Mouse (Mus musculus) Patski (cell line): ENCODE data around the gene Ifna4. TPM values are rescaled to one million over a fixed set of nuclear protein-coding genes. Genes with fewer than 3 reads are reported as not detected.

ENCODE experiments used
- ATAC-seq: fragments of 100-300 bp; one replicate; pipeline ENCODE4 v1.8.0; 2021
- CTCF ChIA-PET: fragments of 350-600 bp; sonication (Branson Sonifier 250); formaldehyde crosslinking; loops from one replicate; lab custom pipeline; 2022; ENCODE audit warnings: inconsistent platforms; lab: Charles Lee
- POLR2A ChIA-PET: fragments of 350-600 bp; sonication (Branson Sonifier 250); formaldehyde crosslinking; loops from one replicate; lab custom pipeline; 2022; ENCODE audit warnings: antibody characterized with exemption, inconsistent platforms; lab: Charles Lee
- DNase-seq: peaks from one replicate; pipeline ENCODE4 v3.0.0-alpha.2; 2011; ENCODE audit warnings: low read depth, low spot score
- H3K27me3 ChIP-seq: fragments of 371-371 bp; one replicate; pipeline ENCODE4 v1.5.1; 2021
- CTCF ChIP-seq: fragments of 100-300 bp; IDR thresholded peaks from one replicate; pipeline ENCODE4 v1.5.1; 2021
- in situ Hi-C: fragments of 300-500 bp; cut with MboI; formaldehyde crosslinking; loops from 3 replicates; pipeline ENCODE4 v1.11.1; 2018; ENCODE audit warnings: low pct_unique_long_range_greater_than_20kb, mixed read lengths
- polyA plus RNA-seq: library from polyadenylated mRNA; unstranded; gene quantifications from one replicate; pipeline ENCODE4 v1.2.3, GENCODE M21; 2021

The Ifna4 gene
- polyA plus RNA-seq, 1 experiment from 2014 or later = not detected

DNA sequence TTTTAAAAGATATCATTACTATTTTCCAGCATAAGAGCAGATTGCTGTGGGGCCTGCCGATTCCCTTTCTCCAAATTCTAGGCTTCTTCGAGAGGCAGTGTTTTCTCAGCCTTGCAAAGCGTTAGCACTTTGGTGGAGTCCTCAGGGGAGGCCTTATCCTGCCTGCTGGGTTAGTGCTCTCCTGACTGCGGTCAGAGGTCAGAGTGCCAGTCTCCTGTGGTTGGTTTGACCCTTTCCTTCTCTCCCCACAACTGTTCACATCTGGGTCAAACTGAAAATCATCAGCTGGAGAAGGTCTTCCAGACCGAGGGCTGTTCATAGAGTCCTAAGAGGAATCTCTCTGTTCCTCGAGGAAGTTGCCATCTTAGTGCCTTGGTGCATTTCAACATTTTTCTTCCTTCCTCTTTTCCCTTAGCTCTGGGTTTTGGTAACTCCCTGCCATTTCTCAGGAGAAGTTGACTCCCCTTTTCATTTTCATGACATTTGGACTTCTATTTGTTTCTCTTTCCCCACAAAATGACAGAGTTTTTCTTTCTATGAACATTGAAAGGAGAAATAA, 23.4 kb downstream of the Ifna4 start:
- H3K27me3 ChIP-seq = no peaks in the 10 kb centered on the region
- DNase-seq (no peak), ATAC-seq (no peak)
- no peak for TF ChIP-seq CTCF
- in situ Hi-C loops = loop anchor here (25.0 kb wide), 1 partner anchor 103 kb away; the partner anchor contains the start of genes Gm13271, Gm13283 and Gm13290
- ChIA-PET POLR2A (no interaction called here), CTCF (interaction anchor here (1.1 to 4.3 kb wide), 3 partner anchors 12 to 423 kb away, joined by 3 to 31 read pairs (median 3); no protein-coding TSS in a partner anchor)

DNA sequence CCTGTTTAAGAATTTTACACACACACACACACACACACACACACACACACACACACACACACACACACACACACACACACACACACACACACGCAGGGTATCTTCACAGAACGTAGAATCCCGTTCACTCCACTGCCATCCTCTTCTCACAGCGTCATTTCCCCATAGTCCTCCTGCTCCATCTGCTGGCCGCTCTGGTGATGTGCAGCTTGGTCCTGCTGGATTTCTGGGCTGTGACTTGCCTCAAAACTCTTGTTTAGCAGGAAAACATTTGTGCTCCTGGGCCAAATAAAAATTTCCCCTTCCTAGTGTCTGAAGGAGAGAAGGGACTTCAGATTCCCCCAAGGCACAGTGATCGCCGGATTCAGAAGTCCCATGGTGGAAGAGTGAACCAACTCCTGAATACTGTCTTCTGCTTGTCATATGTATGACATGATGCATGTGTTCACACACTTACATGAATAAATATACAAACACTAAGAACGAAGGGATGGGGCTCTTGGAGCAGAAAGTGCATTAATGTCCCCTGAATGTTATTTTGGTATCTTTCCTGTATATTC, 25.8 kb downstream of the Ifna4 start:
- DNase-seq (peak; percentile 39), ATAC-seq (peak; percentile 90)
- TF ChIP-seq CTCF = peak; percentile 89
- CTCF ChIA-PET = interaction anchor here (1.0 to 4.3 kb wide), 4 partner anchors 9 to 110 kb away, joined by 3 to 31 read pairs (median 4); no protein-coding TSS in a partner anchor
- in situ Hi-C loops = loop anchor here (25.0 kb wide), 1 partner anchor 105 kb away; the partner anchor contains the start of genes Gm13271, Gm13283 and Gm13290
- POLR2A ChIA-PET = interaction anchor here (0.8 to 1.0 kb wide), 2 partner anchors 111 to 190 kb away, joined by 3 read pairs; no protein-coding TSS in a partner anchor
- H3K27me3 ChIP-seq = no peaks in the 10 kb centered on the region

DNA sequence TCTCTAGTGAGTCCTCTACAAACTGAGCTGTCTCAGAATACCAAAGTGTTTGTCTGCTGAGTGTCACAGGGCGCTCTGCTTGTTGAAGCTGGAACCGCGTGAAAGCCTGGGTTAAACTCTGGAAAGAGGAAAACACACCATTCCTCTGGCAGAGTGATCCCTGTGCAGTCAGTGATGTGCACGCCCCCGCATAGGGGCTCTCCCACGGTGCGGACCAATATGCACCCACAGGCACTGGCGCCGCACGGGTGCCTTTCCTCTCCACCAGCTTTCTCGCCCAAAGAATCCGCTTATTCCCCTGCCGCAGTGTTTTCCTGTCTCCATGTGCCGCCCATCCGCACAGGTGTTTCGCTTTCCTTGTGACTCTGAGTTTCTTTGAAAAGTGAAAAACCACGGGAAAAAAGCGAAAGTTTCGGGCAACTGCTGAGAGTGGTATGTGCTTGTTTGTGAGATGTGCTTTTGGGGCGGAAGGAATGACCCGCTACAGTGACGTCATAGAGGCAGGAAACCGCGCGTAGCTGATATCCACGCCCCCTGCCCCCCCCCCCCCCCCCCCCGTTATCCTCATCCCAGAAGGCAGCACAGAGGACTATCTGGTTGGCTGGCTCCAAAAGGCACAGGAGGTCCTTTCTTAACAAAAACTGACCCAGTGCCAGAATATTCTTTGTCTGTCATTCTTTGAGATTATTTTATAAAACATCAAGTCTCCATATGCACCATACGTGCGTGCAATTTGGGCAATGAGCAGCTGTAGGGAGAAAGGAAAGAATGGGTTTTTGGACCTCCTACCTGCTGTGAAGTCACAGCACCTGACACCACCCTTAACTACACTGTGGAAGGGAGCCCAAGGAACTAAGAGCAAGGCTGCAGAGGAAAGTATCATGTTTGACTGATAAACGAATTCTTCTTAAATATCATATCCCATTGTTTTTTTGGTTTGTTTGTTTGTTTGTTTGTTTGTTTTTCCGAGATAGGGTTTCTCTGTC, 26.6 kb downstream of the Ifna4 start:
- TF ChIP-seq CTCF = no peak
- in situ Hi-C loops = loop anchor here (25.0 kb wide), 1 partner anchor 106 kb away; the partner anchor contains the start of genes Gm13271, Gm13283 and Gm13290
- POLR2A ChIA-PET = interaction anchor here (1.0 kb wide), 1 partner anchor 112 kb away, joined by 3 read pairs; no protein-coding TSS in a partner anchor
- ATAC-seq = peak; percentile 63
- H3K27me3 ChIP-seq = no peaks in the 10 kb centered on the region
- CTCF ChIA-PET = interaction anchor here (1.0 to 4.3 kb wide), 3 partner anchors 10 to 111 kb away, joined by 3 to 31 read pairs (median 4); no protein-coding TSS in a partner anchor
- DNase-seq = no peak

DNA sequence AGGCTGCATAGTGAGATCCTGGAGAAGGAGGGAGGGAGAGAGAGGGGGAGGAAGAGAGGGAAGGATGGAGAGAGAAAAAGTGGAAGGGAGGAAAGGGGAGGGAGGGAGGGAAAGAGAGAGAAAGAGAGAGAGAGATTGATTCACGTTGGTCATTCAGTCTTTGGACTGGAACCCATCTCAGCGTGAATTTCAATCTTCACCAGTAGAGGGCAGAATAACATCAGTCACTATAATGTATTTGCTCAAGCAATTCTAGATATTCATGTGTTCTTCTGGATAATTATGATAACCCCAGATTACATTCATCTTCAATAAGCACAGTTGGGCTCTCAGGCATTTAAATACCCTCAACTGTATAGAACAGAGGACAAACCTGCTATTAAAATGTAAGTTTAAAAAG, 31.0 kb downstream of the Ifna4 start:
- no peak for DNase-seq
- in situ Hi-C loops = loop anchor here (5.0 to 25.0 kb wide), 4 partner anchors 60 to 255 kb away; partner anchors contain the start of genes Gm13271, Gm13283 and Gm13290
- CTCF ChIA-PET = interaction anchor here (0.7 to 1.8 kb wide), 4 partner anchors 65 to 273 kb away, joined by 3 to 4 read pairs (median 3); no protein-coding TSS in a partner anchor
- ATAC-seq = no peak
- H3K27me3 ChIP-seq = no peaks in the 10 kb centered on the region
- no peak for TF ChIP-seq CTCF
- POLR2A ChIA-PET = no interaction called here

DNA sequence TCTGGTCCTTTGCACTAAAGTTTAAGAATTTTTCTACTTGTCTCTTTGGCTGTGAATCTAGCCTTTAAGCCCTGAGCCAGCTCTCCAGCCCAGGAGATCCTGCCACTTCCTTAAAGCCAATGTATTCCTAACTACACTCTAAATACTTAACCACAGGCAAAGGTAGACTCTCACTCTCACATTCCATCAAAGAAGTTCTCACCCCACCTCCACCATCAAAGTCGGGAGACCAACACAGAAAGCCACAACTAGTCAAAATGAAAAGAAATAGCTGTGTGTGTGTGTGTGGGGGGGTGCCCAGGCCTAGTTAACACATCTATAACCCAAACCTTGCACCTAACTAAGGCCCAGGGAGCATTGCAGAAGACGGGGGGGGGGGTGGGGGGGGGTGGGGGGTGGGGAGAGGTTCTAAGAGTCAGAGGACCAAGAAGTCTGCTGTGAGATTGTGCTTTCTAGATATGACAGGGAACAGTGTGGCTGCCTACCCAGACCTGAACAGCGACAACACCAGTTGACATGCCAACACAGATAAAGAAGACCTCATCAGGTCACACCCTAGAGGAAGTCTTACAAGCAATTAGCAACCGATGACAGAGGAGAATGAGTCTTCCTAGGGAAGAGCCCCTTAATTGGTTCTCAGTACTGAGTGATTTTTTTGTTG, 33.9 kb downstream of the Ifna4 start:
- in situ Hi-C loops = no loop called here
- DNase-seq = no peak
- ChIA-PET POLR2A (no interaction called here), CTCF (interaction anchor here (0.9 to 1.9 kb wide), 2 partner anchors 9 to 253 kb away, joined by 3 to 6 read pairs; no protein-coding TSS in a partner anchor)
- TF ChIP-seq CTCF = no peak
- no peak for ATAC-seq
- no peaks in the 10 kb centered on the region for H3K27me3 ChIP-seq

DNA sequence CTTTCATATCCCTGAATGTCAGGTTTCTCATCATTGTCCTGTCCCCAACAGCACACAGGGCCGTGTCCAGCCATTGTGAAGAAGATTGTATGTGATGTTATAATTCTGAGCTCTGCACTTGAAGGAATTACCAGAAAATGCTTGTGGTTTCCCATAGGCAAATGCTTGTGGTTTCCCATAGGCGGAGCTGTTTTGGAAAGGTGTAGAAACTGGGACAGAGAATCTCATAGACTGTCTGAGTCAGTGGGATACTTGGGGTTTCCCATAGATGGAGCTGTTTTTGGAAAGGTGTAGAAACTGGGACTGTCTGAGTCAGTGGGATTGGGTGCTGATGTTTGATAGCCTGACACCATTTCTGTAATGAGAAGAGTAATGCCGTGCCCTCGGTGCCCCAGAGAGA, 34.9 kb downstream of the Ifna4 start:
- ATAC-seq = no peak
- CTCF ChIA-PET = no interaction called here
- in situ Hi-C loops = no loop called here
- POLR2A ChIA-PET = no interaction called here
- no peak for DNase-seq
- no peaks in the 10 kb centered on the region for H3K27me3 ChIP-seq
- no peak for TF ChIP-seq CTCF

DNA sequence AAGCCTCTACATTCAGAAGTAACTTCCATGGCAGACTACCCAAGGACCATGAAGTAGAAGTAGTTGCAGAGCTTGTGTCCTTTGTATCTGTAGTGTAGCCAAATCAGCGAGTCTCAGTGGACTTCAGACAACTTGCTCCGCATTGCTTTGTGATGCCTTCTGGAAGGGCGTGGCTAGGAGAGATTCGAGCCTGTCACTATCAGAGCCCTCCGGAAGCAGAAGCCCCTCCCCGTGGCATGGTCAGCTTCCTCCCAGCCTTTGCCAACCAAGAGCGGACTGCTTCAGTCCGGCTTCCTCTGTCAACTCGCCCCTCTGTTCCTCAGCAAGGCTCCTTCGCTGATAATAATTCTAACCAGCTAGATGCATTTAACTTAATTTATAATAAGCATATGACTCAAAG, 36.6 kb downstream of the Ifna4 start:
- H3K27me3 ChIP-seq = no peaks in the 10 kb centered on the region
- in situ Hi-C loops = no loop called here
- ChIA-PET POLR2A (no interaction called here), CTCF (no interaction called here)
- ATAC-seq = no peak
- DNase-seq = no peak
- no peak for TF ChIP-seq CTCF

DNA sequence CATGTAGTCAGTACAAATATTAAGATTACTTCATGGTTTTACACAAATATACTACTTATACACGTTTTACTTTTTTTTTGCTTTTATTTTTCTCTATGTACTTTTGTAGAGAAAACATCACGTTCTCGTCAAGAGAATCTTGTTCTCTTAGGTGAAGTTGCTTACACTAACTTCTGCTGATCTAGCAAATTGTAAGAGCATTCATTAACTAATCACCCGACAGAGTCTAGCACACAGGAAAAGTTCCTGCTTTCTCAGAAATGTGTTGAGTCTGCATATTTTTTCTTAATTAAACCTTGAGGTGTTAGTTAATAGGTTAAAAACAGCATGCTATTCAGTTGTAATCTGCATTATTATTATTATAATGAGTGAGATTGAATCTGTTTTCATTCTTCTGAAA, 37.1 kb downstream of the Ifna4 start:
- in situ Hi-C loops = no loop called here
- no peak for TF ChIP-seq CTCF
- ATAC-seq (no peak), DNase-seq (no peak)
- ChIA-PET CTCF (no interaction called here), POLR2A (no interaction called here)
- H3K27me3 ChIP-seq = no peaks in the 10 kb centered on the region

DNA sequence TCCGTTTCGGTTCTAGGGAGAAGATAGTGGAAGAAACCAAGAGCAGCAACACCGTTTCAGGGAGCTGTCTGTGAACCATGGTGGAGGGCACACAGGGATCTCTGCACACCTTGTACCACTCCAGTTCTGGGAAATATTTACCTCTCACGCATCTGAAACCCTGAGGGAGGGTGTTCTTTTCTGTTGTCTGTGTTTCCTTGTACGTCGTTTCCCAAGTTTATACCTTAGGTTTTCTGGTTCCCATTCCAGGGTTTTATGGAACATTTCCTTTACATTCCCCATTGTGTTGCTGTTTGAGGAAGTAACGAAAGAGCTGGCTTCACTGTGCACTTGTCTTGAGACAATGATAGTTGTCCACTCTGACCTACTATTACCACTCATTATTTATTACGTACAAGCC, 38.4 kb downstream of the Ifna4 start, which contains the start of gene Ifne:
TSS of gene Ifne (minus strand) at position 101 of the 400 bp plus-strand sequence.
- ATAC-seq = no peak
- ChIA-PET POLR2A (no interaction called here), CTCF (no interaction called here)
- in situ Hi-C loops = no loop called here
- no peak for DNase-seq
- no peaks in the 10 kb centered on the region for H3K27me3 ChIP-seq
- TF ChIP-seq CTCF = no peak

DNA sequence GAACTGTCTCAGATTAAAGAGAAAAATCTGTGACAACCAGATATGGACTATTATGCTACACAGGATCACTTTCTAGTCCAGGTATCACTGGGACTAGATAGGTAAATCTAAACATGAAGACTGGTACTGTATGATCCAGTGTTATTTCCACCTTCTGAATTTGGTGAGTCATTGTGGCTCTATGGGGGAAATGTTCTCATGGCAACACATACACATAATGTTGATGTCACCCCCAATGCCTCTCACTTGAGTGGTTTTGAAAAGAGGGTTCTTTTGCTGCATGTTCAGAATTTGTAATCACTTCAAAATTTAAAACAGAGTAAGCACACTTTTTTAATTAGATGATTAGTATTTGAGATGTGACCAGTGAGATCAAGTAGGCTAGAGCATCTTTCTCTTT, 46.6 kb downstream of the Ifna4 start:
- CTCF ChIA-PET = no interaction called here
- H3K27me3 ChIP-seq = no peaks in the 10 kb centered on the region
- in situ Hi-C loops = no loop called here
- no peak for TF ChIP-seq CTCF
- POLR2A ChIA-PET = interaction anchor here (0.6 kb wide), 1 partner anchor 11 kb away, joined by 3 read pairs; no protein-coding TSS in a partner anchor
- ATAC-seq (no peak), DNase-seq (no peak)

Other genes starting within 250 kb of the Ifna4 start
- gene Ifna9, start 249.5 kb upstream of the Ifna4 start, polyA plus RNA-seq = not detected
- not detected for gene Ifna12, start 238.5 kb upstream of the Ifna4 start, polyA plus RNA-seq
- not detected for gene C87499, start 207.4 kb upstream of the Ifna4 start, polyA plus RNA-seq
- not detected for gene Ifna13, start 197.4 kb upstream of the Ifna4 start, polyA plus RNA-seq
- not detected for gene Ifna16, start 164.9 kb upstream of the Ifna4 start, polyA plus RNA-seq
- gene Ifna2, start 157.9 kb upstream of the Ifna4 start, polyA plus RNA-seq = not detected
- not detected for gene Ifnab, start 150.5 kb upstream of the Ifna4 start, polyA plus RNA-seq
- 1.3 TPM for gene Gm26566, start 120.1 kb upstream of the Ifna4 start, polyA plus RNA-seq
- gene Klhl9, start 119.4 kb upstream of the Ifna4 start, polyA plus RNA-seq = 18.2 TPM
- not detected for gene Gm13271, start 87.0 kb upstream of the Ifna4 start, polyA plus RNA-seq
- gene Gm13283, start 81.7 kb upstream of the Ifna4 start, polyA plus RNA-seq = not detected
- 2.7 TPM for gene Gm13290, start 68.0 kb upstream of the Ifna4 start, polyA plus RNA-seq
- gene Gm13289, start 64.9 kb upstream of the Ifna4 start, polyA plus RNA-seq = not detected
- not detected for gene Gm13272, start 62.0 kb upstream of the Ifna4 start, polyA plus RNA-seq
- not detected for gene Ifnz, start 59.7 kb upstream of the Ifna4 start, polyA plus RNA-seq
- gene Gm13276, start 56.2 kb upstream of the Ifna4 start, polyA plus RNA-seq = 2.4 TPM
- not detected for gene Gm13277, start 53.2 kb upstream of the Ifna4 start, polyA plus RNA-seq
- not detected for gene Gm13278, start 50.3 kb upstream of the Ifna4 start, polyA plus RNA-seq
- gene Gm13275, start 47.4 kb upstream of the Ifna4 start, polyA plus RNA-seq = not detected
- not detected for gene Gm13279, start 44.5 kb upstream of the Ifna4 start, polyA plus RNA-seq
- 1.1 TPM for gene Gm13285, start 42.2 kb upstream of the Ifna4 start, polyA plus RNA-seq
- gene Gm13287, start 38.6 kb upstream of the Ifna4 start, polyA plus RNA-seq = 2.1 TPM
- 0.22 TPM for gene Gm13288, start 36.3 kb upstream of the Ifna4 start, polyA plus RNA-seq
- gene Ifna7, start 25.6 kb upstream of the Ifna4 start, polyA plus RNA-seq = not detected
- not detected for gene Ifna11, start 21.9 kb upstream of the Ifna4 start, polyA plus RNA-seq
- gene Ifna6, start 14.4 kb upstream of the Ifna4 start, polyA plus RNA-seq = not detected
- gene Ifna5, start 6.3 kb upstream of the Ifna4 start, polyA plus RNA-seq = not detected
- gene Ifna1, start 8.2 kb downstream of the Ifna4 start, polyA plus RNA-seq = not detected
- 0.15 TPM for gene Ifne, start 38.3 kb downstream of the Ifna4 start, polyA plus RNA-seq